Comparison of ENCODE assay signal across 8 mouse cellular contexts in genomic region chr12:52097650-52098070, GRCm38 (mm10). TPM values are rescaled to one million over a fixed set of nuclear protein-coding genes. Genes with fewer than 3 reads are reported as not detected.
DNase-seq lines count a peak whose midpoint lies in the region; ATAC-seq and TF ChIP-seq lines count a peak whose summit lies in the region.

Gene Nubpl (plus strand): TSS chr12:52097737.

- no peaks in the 10 kb centered on the region for H3K9me3 ChIP-seq in MEL (replicated peaks; ENCODE audit: insufficient read depth, low read length)
- H3K9me3 ChIP-seq in forebrain, postnatal 0 days (ENCODE audit: low read length) = no peaks in the 10 kb centered on the region
- H3K9me3 ChIP-seq in lung, embryonic 15.5 days = no peaks in the 10 kb centered on the region

- WGBS in cerebellum, adult 2 months = under 1% methylated on average over 32 of the region's 32 CpGs
- WGBS in forebrain, postnatal 0 days = 2% methylated on average over 32 of the region's 32 CpGs
- 0% methylated on average over 32 of the region's 32 CpGs for WGBS in lung, embryonic 15.5 days

- 0 out of 4 replicates have a peak, but pooled peaks of 1 of the 2 experiments have one; percentile 9 for TF ChIP-seq EP300 in MEL (IDR thresholded peaks at IDR 0.05; ENCODE audit: low read depth in 1 of 2, low read length in 2 of 2)

- TF ChIP-seq POLR2A in MEL (IDR thresholded peaks at IDR 0.05; ENCODE audit: control insufficient read depth in 1 of 2, insufficient read depth in 1 of 2, low read depth in 1 of 2, low read length in 2 of 2, poor library complexity in 1 of 2) = peak; percentile 76 to 78; a peak in 3 of 4 replicates
- peak; percentile 75 for TF ChIP-seq POLR2A in cerebellum, adult 2 months (IDR thresholded peaks at IDR 0.05; ENCODE audit: borderline replicate concordance, insufficient read depth, low read length)

- H3K4me3 ChIP-seq in MEL (ENCODE audit: control insufficient read depth in 1 of 2, insufficient read depth in 1 of 2, low read depth in 2 of 2, low read length in 2 of 2) = peak within 1 kb of the TSS; percentile 93 to 100
- peak within 1 kb of the TSS; percentile 87 for H3K4me3 ChIP-seq in cerebellum, adult 2 months (replicated peaks; ENCODE audit: insufficient read depth, low read depth, low read length)
- H3K4me3 ChIP-seq in forebrain, postnatal 0 days (ENCODE audit: low read depth, low read length) = peak within 1 kb of the TSS; percentile 88
- H3K4me3 ChIP-seq in lung, embryonic 15.5 days = peak within 1 kb of the TSS; percentile 97

- peak within 1 kb of the TSS; percentile 54 for H3K4me2 ChIP-seq in forebrain, postnatal 0 days (ENCODE audit: low read depth)
- peak within 1 kb of the TSS; percentile 59 for H3K4me2 ChIP-seq in lung, embryonic 15.5 days

- peak within 1 kb of the TSS; percentile 99 for H3K9ac ChIP-seq in MEL (ENCODE audit: control insufficient read depth, low read depth, low read length, poor library complexity, severe bottlenecking)
- H3K9ac ChIP-seq in forebrain, postnatal 0 days = peak within 1 kb of the TSS; percentile 87
- H3K9ac ChIP-seq in lung, embryonic 15.5 days = peak within 1 kb of the TSS; percentile 83

- no peaks in the 10 kb centered on the region; the same call in 1 of the 2 replicates for H3K79me2 ChIP-seq in MEL (ENCODE audit: control insufficient read depth, insufficient read depth, low read length, poor library complexity)

- no peak for TF ChIP-seq RAD21 in MEL (IDR thresholded peaks at IDR 0.05; ENCODE audit: low read depth, low read length)

- peaks cover 3% of the 10 kb centered on the region in 2 experiments; a peak in 3 of 4 replicates for H3K27me3 ChIP-seq in MEL (ENCODE audit: control insufficient read depth in 1 of 2, insufficient read depth in 2 of 2, low read length in 2 of 2)
- H3K27me3 ChIP-seq in cerebellum, adult 2 months (ENCODE audit: control insufficient read depth, insufficient read depth, low read length) = no peaks in the 10 kb centered on the region
- no peaks in the 10 kb centered on the region for H3K27me3 ChIP-seq in forebrain, postnatal 0 days (ENCODE audit: insufficient read depth, low read length)
- H3K27me3 ChIP-seq in lung, embryonic 15.5 days = no peaks in the 10 kb centered on the region

- peak; percentile 97 for DNase-seq in MEL (ENCODE audit: low read depth, low spot score)
- peak; percentile 94 to 97 for DNase-seq in cerebellum, adult 2 months
- peak; percentile 97 for DNase-seq in forebrain, postnatal 0 days
- DNase-seq in heart, postnatal 4 days = peak; percentile 97
- peak; percentile 90 to 96 for DNase-seq in layer of hippocampus, adult 8-10 months (ENCODE audit: low spot score in 2 of 2)
- DNase-seq in ovary, adult 18-20 months (ENCODE audit: low spot score) = peak; percentile 86
- DNase-seq in thymus, postnatal 0 days (ENCODE audit: low spot score) = peak; percentile 94

- TF ChIP-seq CTCF in MEL (IDR thresholded peaks at IDR 0.05 in 2 of 3, conservative IDR thresholded peaks at IDR 0.05 in 1 of 3; ENCODE audit: control insufficient read depth in 1 of 3, insufficient read depth in 1 of 3, low read depth in 2 of 3, low read length in 3 of 3, poor library complexity in 1 of 3, severe bottlenecking in 1 of 3) = no peak
- TF ChIP-seq CTCF in cerebellum, adult 2 months (IDR thresholded peaks at IDR 0.05; ENCODE audit: borderline replicate concordance, insufficient read depth, low read depth, low read length) = no peak
- TF ChIP-seq CTCF in forebrain, postnatal 0 days (IDR thresholded peaks at IDR 0.05; ENCODE audit: low read depth) = no peak

- H3K27ac ChIP-seq in MEL (ENCODE audit: control insufficient read depth, low read depth, low read length) = no peak within 1 kb of the TSS
- peak within 1 kb of the TSS; percentile 41; the same call in 1 of the 2 replicates for H3K27ac ChIP-seq in cerebellum, adult 2 months (ENCODE audit: insufficient read depth, low read length)
- peak within 1 kb of the TSS; percentile 69 for H3K27ac ChIP-seq in forebrain, postnatal 0 days (ENCODE audit: low read depth, low read length)
- no peak within 1 kb of the TSS for H3K27ac ChIP-seq in lung, embryonic 15.5 days

- ATAC-seq in forebrain, postnatal 0 days = peak; percentile 99
- ATAC-seq in lung, embryonic 15.5 days (ENCODE audit: borderline replicate concordance, extremely low read depth, low FRiP score, low TSS enrichment) = peak; percentile 97

- peaks cover 0 to 3% of the 10 kb centered on the region in 2 experiments; a peak in 2 of 4 replicates for H3K4me1 ChIP-seq in MEL (ENCODE audit: control insufficient read depth in 1 of 2, insufficient read depth in 2 of 2, low read length in 2 of 2)
- H3K4me1 ChIP-seq in cerebellum, adult 2 months (ENCODE audit: control insufficient read depth, insufficient read depth, low read length) = no peaks in the 10 kb centered on the region; the same call in 1 of the 2 replicates
- no peaks in the 10 kb centered on the region for H3K4me1 ChIP-seq in forebrain, postnatal 0 days (ENCODE audit: insufficient read depth)
- H3K4me1 ChIP-seq in lung, embryonic 15.5 days = 0 out of 2 replicates have a peak, but pooled peaks cover 3% of the 10 kb centered on the region

- H3K36me3 ChIP-seq in MEL (ENCODE audit: control insufficient read depth in 1 of 2, insufficient read depth in 2 of 2, low read length in 2 of 2) = peaks cover 0 to 4% of the 10 kb centered on the region in 2 experiments; a peak in 2 of 4 replicates
- no peaks in the 10 kb centered on the region for H3K36me3 ChIP-seq in forebrain, postnatal 0 days (ENCODE audit: insufficient read depth)
- H3K36me3 ChIP-seq in lung, embryonic 15.5 days = no peaks in the 10 kb centered on the region

TF ChIP-seq in MEL, 35 proteins besides CTCF, POLR2A, EP300 and RAD21:
- 0 out of 2 replicates have a peak, but pooled peaks have one; percentile 15 for TF ChIP-seq ETS1 (IDR thresholded peaks at IDR 0.05; ENCODE audit: low read depth, low read length)
- TF ChIP-seq MAX (IDR thresholded peaks at IDR 0.05; ENCODE audit: low read length) = peak; percentile 71; the same call in 1 of the 2 replicates
- no peak for TF ChIP-seq TAL1 (IDR thresholded peaks at IDR 0.05; ENCODE audit: low read length)
- peak; percentile 50 for TF ChIP-seq USF1 (IDR thresholded peaks at IDR 0.05; ENCODE audit: low read depth, low read length)
- peak; percentile 8; the same call in 1 of the 2 replicates for TF ChIP-seq ZC3H11A (IDR thresholded peaks at IDR 0.05; ENCODE audit: low read depth, low read length)
- peak; percentile 88 for TF ChIP-seq HCFC1 (IDR thresholded peaks at IDR 0.05; ENCODE audit: low read depth, low read length)
- TF ChIP-seq MXI1 (IDR thresholded peaks at IDR 0.05; ENCODE audit: low read depth, low read length) = peak; percentile 94
- TF ChIP-seq TCF12 (IDR thresholded peaks at IDR 0.05; ENCODE audit: low read depth, low read length) = 0 out of 2 replicates have a peak, but pooled peaks have one; percentile 12
- peak; percentile 79 for TF ChIP-seq NELFE (IDR thresholded peaks at IDR 0.05; ENCODE audit: low read depth, low read length)
- TF ChIP-seq ELF1 (IDR thresholded peaks at IDR 0.05; ENCODE audit: low read depth, low read length) = peak; percentile 78
- TF ChIP-seq MYC (IDR thresholded peaks at IDR 0.05; ENCODE audit: low read depth, low read length) = peak; percentile 66; the same call in 1 of the 2 replicates
- no peak for TF ChIP-seq USF2 (IDR thresholded peaks at IDR 0.05; ENCODE audit: borderline replicate concordance in 1 of 2, insufficient read depth in 1 of 2, low read depth in 1 of 2, low read length in 2 of 2)
- peak; percentile 98 for TF ChIP-seq SIN3A (IDR thresholded peaks at IDR 0.05; ENCODE audit: low read length)
- no peak for TF ChIP-seq CHD2 (IDR thresholded peaks at IDR 0.05; ENCODE audit: low read length)

RNA-seq across cellular contexts. Expression of gene Nubpl, which starts in this region (rescaled TPM):
- 4.3 and 5.2 TPM in 2 replicates for total RNA-seq in MEL (2012; rRNA removed)
- polyA plus RNA-seq in MEL (2012; ENCODE audit: insufficient read depth in 1 of 2, insufficient read length in 2 of 2, low read depth in 1 of 2, low replicate concordance in 2 of 2, missing spikeins in 1 of 2) = 1 to 10 TPM in 1 of 2 experiments, not detected in 1; 4.7 TPM
- polyA plus RNA-seq in cerebellum, adult 2 months (2012; rRNA removed) = 3.5 and 3.6 TPM in 2 replicates
- total RNA-seq in forebrain, postnatal 0 days (2014; rRNA removed) = 4.9 and 5.9 TPM in 2 replicates
- polyA plus RNA-seq in forebrain, postnatal 0 days (2015; fragmentation: Nextera tagmentation; extraction: Ambion mirVana) = 5.3 and 7.6 TPM in 2 replicates
- total RNA-seq in heart, postnatal 4 days (2021) = 1 to 10 TPM; 6.4 to 6.8 TPM
- 1 to 10 TPM; 4.0 to 5.1 (median 4.9) TPM for total RNA-seq in layer of hippocampus, adult 8-10 months (2022)
- polyA plus RNA-seq in lung, embryonic 15.5 days (2015; fragmentation: Nextera tagmentation; extraction: Ambion mirVana) = 12.4 and 14.5 TPM in 2 replicates
- polyA plus RNA-seq in thymus, postnatal 0 days (2015; fragmentation: Nextera tagmentation; extraction: Ambion mirVana) = 8.6 TPM in 2 replicates

Comparison
In these comparisons a context has a peak if more than half of its experiments do, and no peak if none do; other contexts are left out.
1. H3K27ac ChIP-seq: peak in cerebellum, adult 2 months (single experiment) and forebrain, postnatal 0 days (single experiment); none in MEL (single experiment) and lung, embryonic 15.5 days (single experiment).
2. Peak in every context shown above with its lines, with median percentiles within 50 percentile points of each other: DNase-seq, H3K4me3 ChIP-seq and H3K9ac ChIP-seq.